Mouse (Mus musculus): ENCODE results near the gene Hcrtr1. TPM values are rescaled to one million over a fixed set of nuclear protein-coding genes. Genes with fewer than 3 reads are reported as not detected.

Gene Hcrtr1
- total RNA-seq, 2 experiments from 2014 or later, result not detected

GRCm38 (mm10) chr4:130082211-130082610 lies 56.9 kb downstream of the Hcrtr1 start:
- no peak for DNase-seq
- intact Hi-C loops (cut with DNase I), result loop anchor here (10.0 kb wide), 1 partner anchor 377 kb away; no protein-coding TSS in a partner anchor

- peak; percentile 89 for DNase-seq
- intact Hi-C loops (cut with DNase I), result loop anchor here (10.0 kb wide), 1 partner anchor 377 kb away; no protein-coding TSS in a partner anchor
These were observed 57.6 kb downstream of the Hcrtr1 start for GRCm38 (mm10) chr4:130081345-130082190.

Other genes starting within 250 kb of the Hcrtr1 start
- under 1 TPM in 1 of 2 experiments, not detected in 1; 0.07 TPM for gene Spocd1, start 210.1 kb downstream of the Hcrtr1 start, total RNA-seq (2021)
- 1 to 10 TPM; 3.2 to 3.4 TPM for gene Adgrb2, start 154.5 kb downstream of the Hcrtr1 start, total RNA-seq (2021)
- gene Col16a1, start 91.5 kb downstream of the Hcrtr1 start, total RNA-seq (2021), result 10 to 100 TPM; 24.6 to 25.4 TPM
- 10 to 100 TPM; 39.4 to 39.9 TPM for gene Pef1, start 36.8 kb downstream of the Hcrtr1 start, total RNA-seq (2021)
- gene Tinagl1, start 35.8 kb upstream of the Hcrtr1 start, total RNA-seq (2021), result 10 to 100 TPM; 64.6 to 83.6 TPM
- gene Gm853, start 83.0 kb upstream of the Hcrtr1 start, total RNA-seq (2021), result not detected
- gene Serinc2, start 139.8 kb upstream of the Hcrtr1 start, total RNA-seq (2021), result 1 to 10 TPM; 3.0 to 3.1 TPM
- 1,000 to 10,000 TPM; 7,205 to 8,003 TPM for gene Fabp3, start 169.2 kb upstream of the Hcrtr1 start, total RNA-seq (2021)
- 1 to 10 TPM in 1 of 2 experiments, not detected in 1; 1.1 TPM for gene Gm10570, start 169.3 kb upstream of the Hcrtr1 start, total RNA-seq (2021)
- gene Zcchc17, start 220.6 kb upstream of the Hcrtr1 start, total RNA-seq (2021), result 10 to 100 TPM; 24.6 to 25.4 TPM
- gene Snrnp40, start 220.8 kb upstream of the Hcrtr1 start, total RNA-seq (2021), result 10 to 100 TPM; 26.1 to 29.9 TPM